Mouse (Mus musculus): ENCODE measurements around the gene Mafb.

DNA sequence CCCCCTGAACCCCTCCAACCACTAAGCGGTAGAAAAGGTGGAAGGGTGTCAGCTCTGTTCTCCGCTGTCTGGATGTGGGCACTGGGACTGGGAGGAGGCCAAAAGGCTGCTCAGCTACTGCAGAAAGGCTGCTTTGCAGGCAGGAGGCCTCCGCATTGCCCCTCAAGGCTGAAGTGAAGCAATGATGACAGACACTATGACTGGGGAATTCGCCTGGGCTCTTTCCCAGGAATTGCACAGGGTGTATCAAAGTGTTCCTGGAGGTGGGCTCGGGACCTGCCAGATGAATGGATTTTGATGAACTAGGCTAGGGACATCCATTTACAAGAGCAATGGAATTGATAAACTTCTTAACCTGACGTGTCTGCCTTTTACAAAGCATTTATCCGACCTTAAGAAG, 27.9 kb upstream of the Mafb start:
- TF ChIP-seq CTCF (IDR thresholded peaks at IDR 0.05; ENCODE audit: borderline replicate concordance, insufficient read depth, low read depth, low read length) = no peak
- no peak for TF ChIP-seq POLR2A (IDR thresholded peaks at IDR 0.05; ENCODE audit: borderline replicate concordance, insufficient read depth, low read length)
